Mouse (Mus musculus) intestine, embryonic 16.5 days (tissue): ENCODE measurements around the gene Mb21d2. TPM values are rescaled to one million over a fixed set of nuclear protein-coding genes. Genes with fewer than 3 reads are reported as not detected.

Experiments used
- ATAC-seq: fragments of 200-750 bp; cut with Nextera tagmentation; 2 replicates; pipeline ENCODE4 v1.8.0; 2017; ENCODE audit warnings: moderate TSS enrichment, moderate library complexity
- H3K27ac ChIP-seq: fragments of 300-500 bp; sonication (generic); 2 replicates; pipeline ENCODE4 v1.5.1; 2014; ENCODE audit warnings: mild to moderate bottlenecking, low read length
- H3K27me3 ChIP-seq: fragments of 300-500 bp; sonication (generic); replicated peaks from 2 replicates; pipeline ENCODE4 v1.6.1; 2014; ENCODE audit warnings: low read length, control low read depth, mixed read lengths; ENCODE audit not compliant: control insufficient read depth, insufficient read depth
- H3K36me3 ChIP-seq: fragments of 300-500 bp; sonication (generic); 2 replicates; pipeline ENCODE4 v1.6.1; 2014; ENCODE audit warnings: low read length, control low read depth; ENCODE audit not compliant: control insufficient read depth, insufficient read depth
- H3K4me1 ChIP-seq: fragments of 300-500 bp; sonication (generic); 2 replicates; pipeline ENCODE4 v1.6.1; 2014; ENCODE audit warnings: low read length, control low read depth, mixed read lengths; ENCODE audit not compliant: control insufficient read depth, insufficient read depth
- H3K4me2 ChIP-seq: fragments of 300-500 bp; sonication (generic); 2 replicates; pipeline ENCODE4 v1.6.1; 2014; ENCODE audit warnings: low read depth, low read length, control low read depth
- H3K4me3 ChIP-seq: fragments of 300-500 bp; sonication (generic); 2 replicates; pipeline ENCODE4 v1.5.1; 2014; ENCODE audit warnings: mild to moderate bottlenecking, low read length
- H3K9ac ChIP-seq: fragments of 300-500 bp; sonication (generic); 2 replicates; pipeline ENCODE4 v1.6.1; 2014; ENCODE audit warnings: low read depth, low read length
- H3K9me3 ChIP-seq: fragments of 300-500 bp; sonication (generic); 2 replicates; pipeline ENCODE4 v1.6.1; 2016; ENCODE audit warnings: low read length, control low read depth; ENCODE audit not compliant: control insufficient read depth
- WGBS: fragments of 180-500 bp; shearing (Covaris S2); extraction: QIAGEN DNeasy Blood & Tissue Kit; methylation state at CpG from one replicate; pipeline ENCODE4 v1.1.7; 2014; 5-methylcytosine and 5-hydroxymethylcytosine counted together
- polyA plus RNA-seq: library from polyadenylated mRNA; unstranded; fragments of >200 nt; fragmentation: Nextera tagmentation; extraction: Ambion mirVana; gene quantifications from 2 replicates; pipeline ENCODE4 v1.2.1, GENCODE M21; 2015

Mb21d2 gene
- polyA plus RNA-seq, 1 experiment from 2014 or later, result 6.6 TPM

- Histone ChIP-seq H3K27ac (no peak overlapping the region), H3K9ac (no peak overlapping the region; the same call in 1 of the 2 replicates)
- 0 out of 2 replicates have a peak, but pooled peaks have one; percentile 1 for ATAC-seq
Observed at GRCm38 (mm10) chr16:28930426-28930825, 953 bp upstream of the Mb21d2 start.

GRCm38 (mm10) chr16:28929686-28930291 lies 316 bp upstream of the Mb21d2 start:
- H3K27ac ChIP-seq, result peak overlapping the region; percentile 91
- H3K9ac ChIP-seq, result peak overlapping the region; percentile 85
- WGBS, result under 1% methylated on average over 62 of the region's 66 CpGs
- H3K36me3 ChIP-seq, result no peaks in the 10 kb centered on the region
- ATAC-seq, result peak; percentile 84
- H3K27me3 ChIP-seq, result no peaks in the 10 kb centered on the region
- peaks cover 11% of the 10 kb centered on the region for H3K4me1 ChIP-seq
- peak overlapping the region; percentile 81 for H3K4me2 ChIP-seq
- H3K9me3 ChIP-seq, result no peaks in the 10 kb centered on the region
- H3K4me3 ChIP-seq, result peak overlapping the region; percentile 93

More at GRCm38 (mm10) chr16:28930426-28930825, 953 bp upstream of the Mb21d2 start:
- Histone ChIP-seq H3K4me2 (peak overlapping the region; percentile 81), H3K9me3 (no peaks in the 10 kb centered on the region), H3K27me3 (no peaks in the 10 kb centered on the region), H3K4me3 (peak overlapping the region; percentile 93), H3K36me3 (no peaks in the 10 kb centered on the region), H3K4me1 (peaks cover 11% of the 10 kb centered on the region)
- WGBS, result 15% methylated on average over 5 of the region's 5 CpGs

GRCm38 (mm10) chr16:28928466-28928814 lies 1.0 kb downstream of the Mb21d2 start:
- peak; percentile 43 for ATAC-seq
- Histone ChIP-seq H3K27me3 (no peaks in the 10 kb centered on the region), H3K9ac (peak overlapping the region; percentile 85), H3K4me2 (peak overlapping the region; percentile 81), H3K36me3 (no peaks in the 10 kb centered on the region), H3K4me3 (peak overlapping the region; percentile 93), H3K9me3 (no peaks in the 10 kb centered on the region), H3K4me1 (peaks cover 11% of the 10 kb centered on the region), H3K27ac (peak overlapping the region; percentile 91)
- WGBS, result under 1% methylated on average over 10 of the region's 10 CpGs

- Histone ChIP-seq H3K27me3 (no peaks in the 10 kb centered on the region), H3K4me3 (no peak overlapping the region), H3K9me3 (no peaks in the 10 kb centered on the region), H3K4me2 (peak overlapping the region; percentile 81), H3K27ac (no peak overlapping the region), H3K9ac (no peak overlapping the region), H3K4me1 (peaks cover 11% of the 10 kb centered on the region), H3K36me3 (no peaks in the 10 kb centered on the region)
- ATAC-seq, result no peak
- WGBS, result 54% methylated on average over 9 of the region's 9 CpGs
Observed at GRCm38 (mm10) chr16:28927381-28927780, 2.1 kb downstream of the Mb21d2 start.

GRCm38 (mm10) chr16:28919320-28919885 lies 10.1 kb downstream of the Mb21d2 start:
- Histone ChIP-seq H3K27ac (no peak overlapping the region), H3K4me1 (peaks cover 6% of the 10 kb centered on the region; the same call in 1 of the 2 replicates), H3K4me2 (no peak overlapping the region), H3K4me3 (no peak overlapping the region), H3K36me3 (no peaks in the 10 kb centered on the region), H3K27me3 (no peaks in the 10 kb centered on the region), H3K9me3 (no peaks in the 10 kb centered on the region), H3K9ac (no peak overlapping the region)
- WGBS, result 63% methylated on average over 11 of the region's 11 CpGs
- no peak for ATAC-seq

- Histone ChIP-seq H3K9ac (no peak overlapping the region), H3K4me1 (peaks cover 6% of the 10 kb centered on the region; the same call in 1 of the 2 replicates), H3K4me2 (no peak overlapping the region), H3K4me3 (no peak overlapping the region), H3K27ac (no peak overlapping the region), H3K27me3 (no peaks in the 10 kb centered on the region), H3K9me3 (no peaks in the 10 kb centered on the region), H3K36me3 (no peaks in the 10 kb centered on the region)
- WGBS, result 78% methylated on average over 7 of the region's 7 CpGs
- no peak for ATAC-seq
Observed at GRCm38 (mm10) chr16:28915362-28915761, 14.1 kb downstream of the Mb21d2 start.

- Histone ChIP-seq H3K4me3 (no peak overlapping the region), H3K9me3 (no peaks in the 10 kb centered on the region), H3K27me3 (no peaks in the 10 kb centered on the region), H3K4me2 (no peak overlapping the region), H3K4me1 (peaks cover 6% of the 10 kb centered on the region; the same call in 1 of the 2 replicates), H3K9ac (no peak overlapping the region), H3K27ac (no peak overlapping the region), H3K36me3 (no peaks in the 10 kb centered on the region)
- WGBS, result 71% methylated on average over 1 of the region's 1 CpGs
- peak; percentile 51; the same call in 1 of the 2 replicates for ATAC-seq
Observed at GRCm38 (mm10) chr16:28914709-28915108, 14.8 kb downstream of the Mb21d2 start.

- 72% methylated on average over 15 of the region's 15 CpGs for WGBS
Observed at GRCm38 (mm10) chr16:28911414-28912050, 17.9 kb downstream of the Mb21d2 start.

GRCm38 (mm10) chr16:28906370-28907275 lies 22.9 kb downstream of the Mb21d2 start:
- Histone ChIP-seq H3K4me3 (no peak overlapping the region), H3K27ac (peak overlapping the region; percentile 79), H3K9ac (no peak overlapping the region), H3K36me3 (no peaks in the 10 kb centered on the region), H3K4me2 (no peak overlapping the region), H3K27me3 (no peaks in the 10 kb centered on the region), H3K4me1 (peaks cover 6% of the 10 kb centered on the region; the same call in 1 of the 2 replicates), H3K9me3 (no peaks in the 10 kb centered on the region)
- peak; percentile 36 for ATAC-seq
- WGBS, result 54% methylated on average over 7 of the region's 7 CpGs

More at GRCm38 (mm10) chr16:28911414-28912050, 17.9 kb downstream of the Mb21d2 start:
- no peak overlapping the region for H3K27ac ChIP-seq
- no peak overlapping the region for H3K4me3 ChIP-seq
- no peaks in the 10 kb centered on the region for H3K27me3 ChIP-seq
- H3K36me3 ChIP-seq, result no peaks in the 10 kb centered on the region
- ATAC-seq, result no peak
- H3K4me1 ChIP-seq, result peaks cover 3% of the 10 kb centered on the region; the same call in 1 of the 2 replicates
- H3K9ac ChIP-seq, result no peak overlapping the region
- no peak overlapping the region for H3K4me2 ChIP-seq
- H3K9me3 ChIP-seq, result no peaks in the 10 kb centered on the region
